Mouse (Mus musculus) ES-E14 (cell line): ENCODE results near the gene Dlgap1.

Experiments used
- CHD2 ChIP-seq: IDR thresholded peaks from 2 replicates; pipeline ENCODE4 v1.6.1; 2014; ENCODE audit warnings: mild to moderate bottlenecking, low read depth, low read length, inconsistent platforms
- HCFC1 ChIP-seq: IDR thresholded peaks from 2 replicates; pipeline ENCODE4 v1.6.1; 2012; ENCODE audit warnings: low read length, inconsistent platforms, borderline replicate concordance; ENCODE audit not compliant: insufficient read depth
- MAFK ChIP-seq: IDR thresholded peaks from 2 replicates; pipeline ENCODE4 v1.6.1; 2014; ENCODE audit warnings: mild to moderate bottlenecking, low read depth, low read length, inconsistent platforms; ENCODE audit not compliant: insufficient read depth
- ZC3H11A ChIP-seq: IDR thresholded peaks from 2 replicates; pipeline ENCODE4 v1.6.1; 2012; ENCODE audit warnings: low read depth, mild to moderate bottlenecking, inconsistent platforms, low read length, borderline replicate concordance

GRCm38 (mm10) chr17:70457103-70457502 lies 488.2 kb downstream of the Dlgap1 start:
- TF ChIP-seq CHD2 (no peak), MAFK (no peak), HCFC1 (no peak), ZC3H11A (no peak)
